Mouse (Mus musculus): ENCODE results near the gene Zfp658.
A peak's percentile ranks its signal among the peaks of the same experiment; 100 is the strongest.

Zfp658 gene

DNA sequence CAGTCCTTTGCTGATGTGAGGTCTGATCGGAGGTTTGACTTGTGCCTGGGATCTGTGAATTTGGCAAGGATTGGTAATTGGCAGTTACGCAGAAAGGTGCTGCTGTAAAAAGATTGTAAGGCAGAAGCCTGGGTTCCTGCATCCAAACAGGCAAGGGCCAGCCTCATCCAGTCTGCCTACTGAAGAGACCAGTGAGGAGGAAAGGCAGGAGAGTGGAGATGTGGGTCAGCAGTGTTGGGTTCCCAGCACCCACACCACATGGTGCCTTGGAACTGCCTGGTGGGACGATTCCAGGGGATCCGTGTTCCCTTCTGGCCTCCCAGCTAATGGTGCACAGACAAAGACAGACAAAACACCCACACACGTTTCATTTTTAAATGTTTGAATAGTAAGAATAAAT is 18.5 kb downstream of the Zfp658 start:
- no peak for DNase-seq (ENCODE audit: low read depth, low spot score)

DNA sequence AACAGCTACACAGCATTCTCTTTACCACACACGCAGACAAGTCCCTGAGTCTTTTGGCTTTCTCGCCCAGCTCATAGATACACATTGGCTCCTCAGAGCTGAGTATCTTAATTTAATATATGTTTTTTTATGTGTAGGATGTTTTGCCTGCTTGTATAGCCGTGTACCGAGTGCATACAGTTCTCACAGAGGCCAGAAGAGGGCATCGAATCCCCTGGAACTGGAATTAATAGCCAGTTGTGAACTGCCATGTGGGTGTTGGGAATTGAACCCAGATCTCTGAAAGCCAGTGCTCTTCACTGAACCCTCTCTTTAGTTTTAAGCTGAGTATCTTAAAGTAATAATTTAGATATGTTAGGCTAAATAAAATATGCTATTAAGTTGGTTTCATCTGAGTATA is 22.7 kb downstream of the Zfp658 start:
- no peak for DNase-seq (ENCODE audit: low read depth, low spot score)

DNA sequence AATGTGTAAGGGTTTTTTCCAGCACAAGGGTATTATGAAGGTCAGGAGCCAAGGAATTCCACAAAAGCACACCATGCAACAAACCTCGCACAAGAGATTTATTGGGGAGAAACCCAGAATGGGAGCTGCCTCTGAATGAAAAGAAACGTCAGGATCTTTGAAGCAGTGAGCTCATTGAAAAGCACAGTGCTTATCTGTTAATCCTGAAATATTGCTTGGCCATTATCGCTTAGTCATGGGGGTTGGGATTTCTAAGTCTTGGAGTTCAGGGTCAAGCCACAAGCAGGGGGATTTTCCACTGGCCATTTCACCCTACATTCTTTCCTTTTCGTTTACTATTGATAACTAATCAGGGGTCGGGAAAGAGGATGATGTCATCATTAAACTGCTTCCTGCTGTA is 39.8 kb downstream of the Zfp658 start:
- no peak for DNase-seq (ENCODE audit: low read depth, low spot score)

DNA sequence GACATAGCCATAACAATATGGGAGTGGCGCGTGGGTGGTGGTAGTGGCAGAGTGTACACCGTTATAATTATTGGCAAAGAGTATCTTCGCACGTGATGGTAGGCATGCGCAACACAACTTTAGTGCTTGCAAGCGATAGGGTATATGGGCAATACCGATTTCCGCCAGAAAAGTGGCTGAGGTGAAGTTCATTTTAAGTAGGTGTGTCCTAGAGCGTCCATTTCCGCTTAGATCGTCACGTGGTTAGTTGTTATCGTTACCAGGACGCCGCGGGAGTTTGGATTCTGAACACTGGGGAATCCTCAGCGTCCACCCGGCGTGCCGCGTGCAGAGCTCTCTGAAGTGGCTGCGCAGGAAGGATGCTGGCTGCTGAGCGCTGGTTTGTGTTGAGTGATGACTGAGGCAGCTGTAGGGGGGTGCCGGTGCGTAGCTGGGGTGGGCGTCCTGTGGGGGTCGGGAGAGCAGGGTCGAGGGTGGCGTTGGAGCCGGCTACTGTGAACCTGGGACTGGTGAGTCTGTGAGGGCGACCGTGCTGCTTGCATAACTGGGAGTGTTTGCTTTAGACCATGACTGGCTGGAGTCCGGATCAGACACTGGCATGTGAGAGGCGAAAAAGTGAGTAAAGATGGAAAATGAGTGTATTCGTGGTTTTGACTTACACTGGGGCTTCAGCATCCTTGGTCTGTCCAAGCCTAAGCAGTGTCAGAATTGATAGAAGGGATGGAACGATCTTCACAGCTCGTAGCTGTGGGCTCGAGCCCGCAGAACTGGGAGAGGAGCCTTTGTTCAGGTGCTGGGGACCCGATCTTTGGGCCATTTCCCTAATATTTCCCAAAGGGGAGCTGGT is 45.1 kb downstream of the Zfp658 start, which contains the start of gene Zfp819:
Zfp819 (plus strand) TSS at position 274 of the 847 bp plus-strand sequence.
- DNase-seq (ENCODE audit: low read depth, low spot score): peak; percentile 4

DNA sequence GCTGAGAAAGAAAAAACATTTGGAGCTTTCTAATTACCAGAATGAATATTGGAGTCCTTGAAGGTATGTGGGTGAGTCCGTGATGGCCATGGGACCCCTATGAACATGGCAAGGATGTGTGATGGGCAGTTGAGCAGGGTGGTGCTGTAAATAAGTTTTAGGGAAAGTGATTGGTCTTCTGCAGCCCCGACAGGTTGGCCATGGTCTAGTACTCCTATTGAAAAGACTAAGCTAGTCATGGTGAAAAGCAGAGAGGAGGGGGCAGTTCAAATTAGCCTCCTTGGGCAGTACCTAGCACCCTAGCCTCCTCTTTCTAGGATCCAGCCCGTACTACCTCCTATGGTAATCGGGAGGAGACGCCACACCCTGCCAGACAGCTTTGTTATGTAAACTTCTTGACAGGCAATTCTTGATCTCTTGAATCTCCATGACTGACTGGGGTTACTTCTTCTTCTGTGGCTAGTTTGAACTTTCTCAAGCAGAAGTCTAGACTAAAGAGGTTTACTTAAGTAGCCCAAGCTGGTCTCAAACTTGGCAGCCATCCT is 45.8 kb downstream of the Zfp658 start:
- DNase-seq (ENCODE audit: low read depth, low spot score): no peak

DNA sequence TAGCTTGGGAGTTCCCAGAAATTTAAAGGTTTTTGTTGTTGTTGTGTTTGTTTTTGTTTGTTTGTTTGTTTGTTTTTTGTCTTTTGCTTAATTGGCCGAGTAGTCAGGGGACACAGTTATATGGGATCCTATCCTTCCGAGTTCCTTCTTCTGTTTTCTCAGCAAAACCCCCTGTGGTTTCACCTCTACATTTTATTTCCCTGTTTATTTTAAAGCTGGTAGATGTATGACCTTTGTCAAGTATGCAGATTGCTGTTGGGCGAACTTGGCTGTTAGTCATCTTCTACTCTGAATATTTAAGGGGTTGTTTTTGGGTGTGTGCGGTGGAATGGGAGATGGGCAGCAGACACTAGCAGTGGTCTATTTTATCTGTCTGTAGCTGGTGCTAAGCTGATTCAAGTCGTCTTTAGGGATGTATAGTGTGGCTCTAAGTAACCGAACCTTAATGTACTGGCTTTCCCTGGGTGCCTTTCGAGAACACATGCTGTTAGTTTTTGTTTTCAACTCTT is 46.3 kb downstream of the Zfp658 start:
- no peak for DNase-seq (ENCODE audit: low read depth, low spot score)

DNA sequence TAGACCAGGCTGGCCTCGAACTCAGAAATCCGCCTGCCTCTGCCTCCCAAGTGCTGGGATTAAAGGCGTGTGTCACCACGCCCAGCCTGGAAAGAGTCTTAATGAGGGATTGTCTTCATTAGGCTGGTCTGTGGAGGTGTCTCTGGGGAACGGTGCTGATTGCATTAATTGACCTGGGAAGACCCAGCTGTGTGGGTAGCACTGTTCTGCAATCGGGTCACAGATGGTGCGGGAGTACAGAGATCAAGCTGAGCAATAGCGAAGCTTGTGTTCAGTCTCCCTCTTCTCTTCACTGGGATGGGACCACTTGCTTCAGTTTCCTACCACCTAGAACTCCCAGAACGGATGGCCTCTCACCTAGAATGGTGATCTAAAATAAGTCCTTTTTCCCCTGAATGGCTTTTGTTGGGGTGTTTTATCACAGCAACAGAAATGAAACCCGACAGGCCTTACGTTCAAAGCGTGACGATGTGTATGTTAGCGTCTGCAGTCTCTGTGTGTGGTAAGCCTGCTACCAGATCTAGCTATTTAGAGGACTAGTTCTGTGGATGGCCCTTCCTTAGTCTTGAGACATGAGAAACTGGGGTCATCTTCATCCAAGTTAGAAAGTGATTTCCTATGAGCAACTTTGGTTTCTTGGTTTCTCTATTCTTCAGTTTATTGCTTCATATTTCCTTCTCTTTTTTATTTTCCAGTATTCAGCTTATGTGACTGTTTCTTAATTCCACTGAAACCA is 51.9 kb downstream of the Zfp658 start:
- no peak for DNase-seq (ENCODE audit: low read depth, low spot score)

DNA sequence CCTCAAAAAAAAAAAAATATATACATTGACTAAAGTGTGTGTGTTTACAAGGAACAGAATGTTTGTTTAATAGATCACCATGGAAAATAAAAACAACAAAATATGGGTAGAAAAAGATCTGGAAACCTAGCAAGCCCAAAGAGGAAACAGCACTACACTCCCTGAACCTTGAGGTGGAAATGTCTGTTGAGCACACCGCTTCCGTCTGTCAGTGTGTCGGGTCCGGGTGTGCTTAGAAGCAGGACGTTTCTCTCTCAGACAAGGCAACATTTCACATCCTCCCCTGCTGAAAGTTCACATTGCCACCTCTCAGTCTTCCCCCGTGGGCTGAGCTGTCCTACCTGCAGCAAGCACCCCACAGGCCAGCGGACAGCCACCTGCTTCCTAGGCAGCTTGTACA is 60.9 kb downstream of the Zfp658 start:
- DNase-seq (ENCODE audit: low read depth, low spot score): no peak

DNA sequence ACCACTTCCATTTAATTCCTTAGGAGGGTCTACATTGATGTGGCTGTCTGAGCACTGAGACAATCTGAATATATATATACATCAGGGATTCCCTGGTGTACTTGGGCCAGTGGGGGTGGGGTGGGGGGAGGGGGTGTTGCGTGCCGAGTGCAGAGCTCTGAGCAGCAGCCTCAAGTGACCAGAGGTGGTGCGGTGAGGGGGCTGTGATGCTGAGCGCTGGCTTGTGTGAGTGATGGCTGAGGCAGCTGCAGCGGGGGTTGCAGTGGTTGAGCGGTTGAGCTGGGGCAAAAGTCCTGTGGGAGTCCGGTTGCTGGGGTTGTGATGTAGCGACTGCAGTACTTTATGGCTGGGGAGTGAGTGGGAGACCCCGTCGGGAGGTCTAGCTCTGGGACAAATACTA is 61.8 kb downstream of the Zfp658 start:
- no peak for DNase-seq (ENCODE audit: low read depth, low spot score)

All from skeletal muscle tissue, adult 2 months (tissue).